Mouse (Mus musculus) heart, embryonic 10.5 days (tissue): ENCODE data around the gene Olfr136. TPM values are rescaled to one million over a fixed set of nuclear protein-coding genes. Genes with fewer than 3 reads are reported as not detected.

Experiments
- DNase-seq: peaks from one replicate; pipeline ENCODE4 v3.0.0-alpha.2; 2017; ENCODE audit warnings: low spot score
- H3K27ac ChIP-seq: fragments of 300-500 bp; sonication (generic); 2 replicates; pipeline ENCODE4 v1.5.1; 2016; ENCODE audit warnings: mild to moderate bottlenecking
- H3K27me3 ChIP-seq: fragments of 300-500 bp; sonication (generic); 2 replicates; pipeline ENCODE4 v1.6.1; 2016; ENCODE audit warnings: mild to moderate bottlenecking; ENCODE audit not compliant: poor library complexity, insufficient read depth, severe bottlenecking
- H3K36me3 ChIP-seq: fragments of 300-500 bp; sonication (generic); 2 replicates; pipeline ENCODE4 v1.6.1; 2016; ENCODE audit warnings: mild to moderate bottlenecking, moderate library complexity
- H3K4me1 ChIP-seq: fragments of 300-500 bp; sonication (generic); 2 replicates; pipeline ENCODE4 v1.6.1; 2016; ENCODE audit warnings: mild to moderate bottlenecking
- H3K4me3 ChIP-seq: fragments of 300-500 bp; sonication (generic); 2 replicates; pipeline ENCODE4 v1.5.1; 2016; ENCODE audit warnings: mild to moderate bottlenecking, moderate library complexity
- H3K9me3 ChIP-seq: fragments of 300-500 bp; sonication (generic); 2 replicates; pipeline ENCODE4 v1.6.1; 2016; ENCODE audit warnings: mild to moderate bottlenecking, moderate library complexity
- polyA plus RNA-seq: library from polyadenylated mRNA; unstranded; fragments of >200 nt; fragmentation: Nextera tagmentation; extraction: Ambion mirVana; gene quantifications from 2 replicates; pipeline ENCODE4 v1.2.1, GENCODE M21; 2016

The Olfr136 gene
- polyA plus RNA-seq, result not detected in 2 replicates

- Histone ChIP-seq H3K27ac (no peak within 1 kb of the TSS), H3K27me3 (no peaks in the 10 kb centered on the region)
- DNase-seq, result no peak
Observed at GRCm38 (mm10) chr17:38329531-38329930, at the start of gene Olfr136. Gene Olfr136 (plus strand): TSS chr17:38329831.

GRCm38 (mm10) chr17:38307470-38307869 is 22.2 kb upstream of the Olfr136 start, which contains the start of gene Olfr137:
Gene Olfr137 (minus strand): TSS chr17:38307570.
- no peak within 1 kb of the TSS for H3K4me3 ChIP-seq
- H3K27ac ChIP-seq, result no peak within 1 kb of the TSS
- DNase-seq, result no peak
- H3K36me3 ChIP-seq, result no peaks in the 10 kb centered on the region
- no peaks in the 10 kb centered on the region for H3K9me3 ChIP-seq
- H3K4me1 ChIP-seq, result no peaks in the 10 kb centered on the region
- H3K27me3 ChIP-seq, result no peaks in the 10 kb centered on the region

More at GRCm38 (mm10) chr17:38329531-38329930, at the start of gene Olfr136:
- Histone ChIP-seq H3K4me1 (no peaks in the 10 kb centered on the region), H3K9me3 (peaks cover 8% of the 10 kb centered on the region; the same call in 1 of the 2 replicates), H3K36me3 (no peaks in the 10 kb centered on the region), H3K4me3 (no peak within 1 kb of the TSS)

Other genes starting within 250 kb of the Olfr136 start
- not detected in 2 replicates for gene Olfr131, start 241.1 kb upstream of the Olfr136 start, polyA plus RNA-seq
- gene Olfr132, start 195.3 kb upstream of the Olfr136 start, polyA plus RNA-seq, result not detected in 2 replicates
- gene Olfr133, start 184.6 kb upstream of the Olfr136 start, polyA plus RNA-seq, result not detected in 2 replicates
- not detected in 2 replicates for gene Olfr134, start 158.4 kb upstream of the Olfr136 start, polyA plus RNA-seq
- not detected in 2 replicates for gene Olfr135, start 125.5 kb upstream of the Olfr136 start, polyA plus RNA-seq
- not detected in 2 replicates for gene Olfr138, start 68.8 kb upstream of the Olfr136 start, polyA plus RNA-seq
- not detected in 2 replicates for gene Olfr137, start 22.3 kb upstream of the Olfr136 start, polyA plus RNA-seq
- not detected in 2 replicates for gene Esp36, start 90.4 kb downstream of the Olfr136 start, polyA plus RNA-seq
- not detected in 2 replicates for gene Esp34, start 224.4 kb downstream of the Olfr136 start, polyA plus RNA-seq